Mouse (Mus musculus) lung, embryonic 14.5 days (tissue): ENCODE data around the gene Prrx1. TPM values are rescaled to one million over a fixed set of nuclear protein-coding genes. Genes with fewer than 3 reads are reported as not detected.

Experiments
- ATAC-seq: fragments of 200-750 bp; cut with Nextera tagmentation; 2 replicates; pipeline ENCODE4 v1.8.0; 2017; ENCODE audit warnings: mild to moderate bottlenecking, moderate TSS enrichment, moderate library complexity; ENCODE audit not compliant: insufficient read depth
- DNase-seq: peaks from one replicate; pipeline ENCODE4 v3.0.0-alpha.2; 2015
- H3K27ac ChIP-seq: fragments of 300-500 bp; sonication (generic); 2 replicates; pipeline ENCODE4 v1.5.1; 2014; ENCODE audit warnings: low read depth, mild to moderate bottlenecking, moderate library complexity
- H3K27me3 ChIP-seq: fragments of 300-500 bp; sonication (generic); 2 replicates; pipeline ENCODE4 v1.6.1; 2014; ENCODE audit warnings: low read length, control low read depth; ENCODE audit not compliant: insufficient read depth
- H3K36me3 ChIP-seq: fragments of 300-500 bp; sonication (generic); 2 replicates; pipeline ENCODE4 v1.6.1; 2014; ENCODE audit warnings: control low read depth; ENCODE audit not compliant: insufficient read depth
- H3K4me1 ChIP-seq: fragments of 300-500 bp; sonication (generic); 2 replicates; pipeline ENCODE4 v1.6.1; 2014; ENCODE audit warnings: antibody characterized with exemption, control low read depth; ENCODE audit not compliant: insufficient read depth
- H3K4me2 ChIP-seq: fragments of 300-500 bp; sonication (generic); 2 replicates; pipeline ENCODE4 v1.6.1; 2014; ENCODE audit warnings: mild to moderate bottlenecking
- H3K4me3 ChIP-seq: fragments of 300-500 bp; sonication (generic); 2 replicates; pipeline ENCODE4 v1.5.1; 2014; ENCODE audit warnings: low read depth, low read length
- H3K9ac ChIP-seq: fragments of 300-500 bp; sonication (generic); 2 replicates; pipeline ENCODE4 v1.6.1; 2014
- H3K9me3 ChIP-seq: fragments of 300-500 bp; sonication (generic); 2 replicates; pipeline ENCODE4 v1.6.1; 2016; ENCODE audit warnings: low read depth, low read length, control low read depth
- CTCF ChIP-seq: IDR thresholded peaks from 2 replicates; pipeline ENCODE4 v1.5.1; 2016; ENCODE audit warnings: antibody characterized with exemption, low read depth
- WGBS: fragments of 180-500 bp; shearing (Covaris S2); extraction: QIAGEN DNeasy Blood & Tissue Kit; methylation state at CpG from one replicate; pipeline ENCODE4 v1.1.7; 2014; 5-methylcytosine and 5-hydroxymethylcytosine counted together
- polyA plus RNA-seq: library from polyadenylated mRNA; unstranded; fragments of >200 nt; fragmentation: Nextera tagmentation; extraction: Ambion mirVana; gene quantifications from 2 replicates; pipeline ENCODE4 v1.2.1, GENCODE M21; 2014

Prrx1 gene
- polyA plus RNA-seq, 1 experiment from 2014 or later = 7.7 TPM

- H3K36me3 ChIP-seq = no peaks in the 10 kb centered on the region
- no peaks in the 10 kb centered on the region for H3K9me3 ChIP-seq
- under 1% methylated on average over 59 of the region's 59 CpGs for WGBS
- H3K4me3 ChIP-seq = peak overlapping the region; percentile 57
- H3K4me1 ChIP-seq = 0 out of 2 replicates have a peak, but pooled peaks cover 10% of the 10 kb centered on the region
- TF ChIP-seq CTCF = peak; percentile 6; the same call in 1 of the 2 replicates
- DNase-seq (peak; percentile 69), ATAC-seq (peak; percentile 76)
- H3K9ac ChIP-seq = peak overlapping the region; percentile 72
- H3K27me3 ChIP-seq = peaks cover 75% of the 10 kb centered on the region
- H3K27ac ChIP-seq = peak overlapping the region; percentile 80; the same call in 1 of the 2 replicates
- peak overlapping the region; percentile 88 for H3K4me2 ChIP-seq
These were observed 1.4 kb downstream of the Prrx1 start for GRCm38 (mm10) chr1:163311861-163312811.

GRCm38 (mm10) chr1:163311006-163311836 lies 2.3 kb downstream of the Prrx1 start:
- no peak for DNase-seq
- H3K9me3 ChIP-seq = no peaks in the 10 kb centered on the region
- no peak for TF ChIP-seq CTCF

GRCm38 (mm10) chr1:163310023-163310754 lies 3.3 kb downstream of the Prrx1 start:
- no peaks in the 10 kb centered on the region for H3K36me3 ChIP-seq
- H3K9ac ChIP-seq = no peak overlapping the region
- no peak overlapping the region for H3K27ac ChIP-seq
- no peak for ATAC-seq
- DNase-seq = no peak
- no peaks in the 10 kb centered on the region for H3K9me3 ChIP-seq
- peak overlapping the region; percentile 88 for H3K4me2 ChIP-seq
- TF ChIP-seq CTCF = no peak
- peaks cover 67% of the 10 kb centered on the region for H3K27me3 ChIP-seq
- 41% methylated on average over 8 of the region's 8 CpGs for WGBS
- H3K4me3 ChIP-seq = peak overlapping the region; percentile 8; the same call in 1 of the 2 replicates
- 0 out of 2 replicates have a peak, but pooled peaks cover 9% of the 10 kb centered on the region for H3K4me1 ChIP-seq

More at GRCm38 (mm10) chr1:163311006-163311836, 2.3 kb downstream of the Prrx1 start:
- ATAC-seq = 0 out of 2 replicates have a peak, but pooled peaks have one; percentile 1
- Histone ChIP-seq H3K27me3 (peaks cover 75% of the 10 kb centered on the region), H3K4me1 (0 out of 2 replicates have a peak, but pooled peaks cover 10% of the 10 kb centered on the region), H3K4me2 (peak overlapping the region; percentile 88), H3K36me3 (no peaks in the 10 kb centered on the region), H3K4me3 (peak overlapping the region; percentile 57), H3K9ac (peak overlapping the region; percentile 72), H3K27ac (0 out of 2 replicates have a peak overlapping the region, but pooled peaks have one; percentile 80)
- 31% methylated on average over 13 of the region's 13 CpGs for WGBS

- H3K27ac ChIP-seq = no peak overlapping the region
- WGBS = 38% methylated on average over 2 of the region's 2 CpGs
- no peaks in the 10 kb centered on the region for H3K9me3 ChIP-seq
- H3K36me3 ChIP-seq = no peaks in the 10 kb centered on the region
- DNase-seq = no peak
- H3K4me3 ChIP-seq = peak overlapping the region; percentile 3; the same call in 1 of the 2 replicates
- peaks cover 62% of the 10 kb centered on the region for H3K27me3 ChIP-seq
- no peak overlapping the region for H3K9ac ChIP-seq
- H3K4me2 ChIP-seq = peak overlapping the region; percentile 88; the same call in 1 of the 2 replicates
- no peak for TF ChIP-seq CTCF
- ATAC-seq = no peak
- 0 out of 2 replicates have a peak, but pooled peaks cover 2% of the 10 kb centered on the region for H3K4me1 ChIP-seq
These were observed 4.0 kb downstream of the Prrx1 start for GRCm38 (mm10) chr1:163309466-163309865.

GRCm38 (mm10) chr1:163308631-163309030 lies 4.9 kb downstream of the Prrx1 start:
- no peak overlapping the region for H3K9ac ChIP-seq
- 8% methylated on average over 24 of the region's 24 CpGs for WGBS
- DNase-seq (peak; percentile 30), ATAC-seq (no peak)
- no peaks in the 10 kb centered on the region for H3K9me3 ChIP-seq
- H3K27ac ChIP-seq = no peak overlapping the region
- no peaks in the 10 kb centered on the region for H3K36me3 ChIP-seq
- no peak for TF ChIP-seq CTCF
- H3K4me3 ChIP-seq = peak overlapping the region; percentile 17
- peaks cover 53% of the 10 kb centered on the region for H3K27me3 ChIP-seq
- H3K4me2 ChIP-seq = peak overlapping the region; percentile 49
- no peaks in the 10 kb centered on the region for H3K4me1 ChIP-seq

GRCm38 (mm10) chr1:163307706-163308105 lies 5.8 kb downstream of the Prrx1 start:
- H3K4me2 ChIP-seq = no peak overlapping the region
- 54% methylated on average over 11 of the region's 11 CpGs for WGBS
- no peak for ATAC-seq

More at GRCm38 (mm10) chr1:163307706-163308105, 5.8 kb downstream of the Prrx1 start:
- H3K4me3 ChIP-seq = no peak overlapping the region
- TF ChIP-seq CTCF = no peak
- H3K4me1 ChIP-seq = no peaks in the 10 kb centered on the region
- H3K27ac ChIP-seq = no peak overlapping the region
- H3K27me3 ChIP-seq = peaks cover 47% of the 10 kb centered on the region
- no peaks in the 10 kb centered on the region for H3K36me3 ChIP-seq
- H3K9me3 ChIP-seq = no peaks in the 10 kb centered on the region
- no peak for DNase-seq
- no peak overlapping the region for H3K9ac ChIP-seq
